ENCODE assay signal across 1 mouse cellular context in genomic region chr6:39205064-39205649, GRCm38 (mm10).
TF ChIP-seq lines count a peak whose summit lies in the region.

No protein-coding gene starts in this region.

TF ChIP-seq in MEL, 35 proteins besides CTCF, POLR2A, EP300 and RAD21 (continued from another document):
- TF ChIP-seq NRF1 (IDR thresholded peaks at IDR 0.05; ENCODE audit: insufficient read depth, low read depth, low read length, poor library complexity, severe bottlenecking) (no peak), ETS1 (IDR thresholded peaks at IDR 0.05; ENCODE audit: low read depth, low read length) (peak; percentile 32; the same call in 1 of the 2 replicates), NELFE (IDR thresholded peaks at IDR 0.05; ENCODE audit: low read depth, low read length) (no peak), MAX (IDR thresholded peaks at IDR 0.05; ENCODE audit: low read length) (peak; percentile 30; the same call in 1 of the 2 replicates)
